Mouse (Mus musculus): Measurements from ENCODE around the gene Hmga2. TPM values are rescaled to one million over a fixed set of nuclear protein-coding genes. Genes with fewer than 3 reads are reported as not detected.
A peak's percentile ranks its signal among the peaks of the same experiment; 100 is the strongest.
"Not testable (repeated sequence)": the region's sequence is repeated elsewhere in the genome, so short reads cannot be mapped to it uniquely, and the experiment has no call there.

Hmga2 gene
- polyA plus RNA-seq, 1 experiment from 2014 or later = 82.1 TPM

DNA sequence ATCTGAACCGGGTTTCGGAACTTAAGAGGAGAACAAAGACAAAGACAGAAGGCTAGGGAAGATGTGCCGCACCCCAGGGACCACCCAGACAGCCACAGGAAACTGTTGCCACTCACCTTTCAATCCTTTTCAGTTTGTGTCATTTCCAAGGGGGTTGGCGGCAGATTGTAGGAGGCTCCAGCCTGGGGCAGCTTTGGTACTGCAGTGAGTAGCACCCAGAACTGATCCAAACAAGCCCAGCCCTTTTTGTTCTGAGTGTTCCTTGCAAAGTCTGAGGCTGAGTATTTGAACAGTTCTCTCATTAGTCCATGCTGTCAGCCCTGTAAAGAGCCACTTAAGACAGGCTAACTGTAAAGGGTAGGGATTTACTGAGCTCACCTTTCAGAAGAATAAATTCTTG is 136.9 kb downstream of the Hmga2 start:
- Histone ChIP-seq H3K4me1 (0 out of 2 replicates have a peak, but pooled peaks cover 3% of the 10 kb centered on the region), H3K9me3 (no peaks in the 10 kb centered on the region), H3K27me3 (ENCODE audit: insufficient read depth, poor library complexity, severe bottlenecking) (no peaks in the 10 kb centered on the region), H3K36me3 (no peaks in the 10 kb centered on the region), H3K4me3 (no peak overlapping the region), H3K27ac (no peak overlapping the region)
- 58% methylated on average over 4 of the region's 4 CpGs for WGBS
- no peak for DNase-seq (ENCODE audit: low spot score)

GRCm38 (mm10) chr10:120338841-120339240 is 137.4 kb downstream of the Hmga2 start:
- Histone ChIP-seq H3K27ac (no peak overlapping the region), H3K27me3 (ENCODE audit: insufficient read depth, poor library complexity, severe bottlenecking) (no peaks in the 10 kb centered on the region), H3K36me3 (no peaks in the 10 kb centered on the region), H3K4me1 (0 out of 2 replicates have a peak, but pooled peaks cover 3% of the 10 kb centered on the region), H3K4me3 (no peak overlapping the region), H3K9me3 (no peaks in the 10 kb centered on the region)
- WGBS = 64% methylated on average over 5 of the region's 5 CpGs
- DNase-seq (ENCODE audit: low spot score) = no peak

GRCm38 (mm10) chr10:120338431-120338830 is 137.8 kb downstream of the Hmga2 start:
- WGBS = 100% methylated on average over 1 of the region's 1 CpGs
- not testable (repeated sequence) for H3K36me3 ChIP-seq; H3K9me3 ChIP-seq; DNase-seq (ENCODE audit: low spot score); H3K27ac ChIP-seq; H3K27me3 ChIP-seq (ENCODE audit: insufficient read depth, poor library complexity, severe bottlenecking); H3K4me3 ChIP-seq; H3K4me1 ChIP-seq

- Histone ChIP-seq H3K4me3 (no peak overlapping the region), H3K4me1 (peaks cover 5% of the 10 kb centered on the region; the same call in 1 of the 2 replicates), H3K9me3 (no peaks in the 10 kb centered on the region), H3K36me3 (no peaks in the 10 kb centered on the region), H3K27me3 (ENCODE audit: insufficient read depth, poor library complexity, severe bottlenecking) (no peaks in the 10 kb centered on the region), H3K27ac (0 out of 2 replicates have a peak overlapping the region, but pooled peaks have one; percentile 29)
- DNase-seq (ENCODE audit: low spot score) = no peak
- WGBS = 93% methylated on average over 14 of the region's 14 CpGs
Observed at GRCm38 (mm10) chr10:120327946-120328345, 148.3 kb downstream of the Hmga2 start.

- Histone ChIP-seq H3K36me3 (no peaks in the 10 kb centered on the region), H3K27me3 (ENCODE audit: insufficient read depth, poor library complexity, severe bottlenecking) (no peaks in the 10 kb centered on the region), H3K4me1 (peaks cover 5% of the 10 kb centered on the region; the same call in 1 of the 2 replicates), H3K9me3 (no peaks in the 10 kb centered on the region; the same call in 1 of the 2 replicates), H3K4me3 (no peak overlapping the region), H3K27ac (no peak overlapping the region)
- WGBS = 74% methylated on average over 11 of the region's 11 CpGs
- DNase-seq (ENCODE audit: low spot score) = peak; percentile 75
Observed at GRCm38 (mm10) chr10:120323584-120324203, 152.6 kb downstream of the Hmga2 start.

DNA sequence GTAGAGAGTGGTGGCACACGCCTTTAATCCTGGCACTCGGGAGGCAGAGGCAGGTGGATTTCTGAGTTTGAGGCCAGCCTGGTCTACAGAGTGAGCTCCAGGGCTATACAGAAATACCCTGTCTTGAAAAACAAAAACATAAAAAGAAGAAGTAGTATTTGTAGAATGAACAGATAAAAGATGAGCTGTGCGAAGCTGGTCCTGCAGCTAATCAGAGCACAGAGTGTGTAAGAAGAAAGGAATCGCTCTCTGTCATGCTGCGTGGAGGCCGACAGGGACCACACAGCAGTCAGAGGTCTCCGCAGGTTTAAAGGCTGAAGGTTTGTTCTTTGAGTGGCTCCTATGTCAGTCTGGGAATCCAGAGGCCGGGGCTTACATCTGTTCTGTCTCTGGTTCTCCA is 153.5 kb downstream of the Hmga2 start:
- no peaks in the 10 kb centered on the region for H3K4me1 ChIP-seq
- peak; percentile 13 for DNase-seq (ENCODE audit: low spot score)
- no peaks in the 10 kb centered on the region for H3K27me3 ChIP-seq (ENCODE audit: insufficient read depth, poor library complexity, severe bottlenecking)
- WGBS = 87% methylated on average over 8 of the region's 8 CpGs
- H3K27ac ChIP-seq = no peak overlapping the region
- H3K36me3 ChIP-seq = no peaks in the 10 kb centered on the region
- no peak overlapping the region for H3K4me3 ChIP-seq
- H3K9me3 ChIP-seq = no peaks in the 10 kb centered on the region; the same call in 1 of the 2 replicates

- no peak overlapping the region for H3K4me3 ChIP-seq
- 89% methylated on average over 12 of the region's 12 CpGs for WGBS
- no peaks in the 10 kb centered on the region for H3K36me3 ChIP-seq
- H3K27me3 ChIP-seq (ENCODE audit: insufficient read depth, poor library complexity, severe bottlenecking) = no peaks in the 10 kb centered on the region
- no peak overlapping the region for H3K27ac ChIP-seq
- H3K9me3 ChIP-seq = no peaks in the 10 kb centered on the region; the same call in 1 of the 2 replicates
- DNase-seq (ENCODE audit: low spot score) = no peak
- H3K4me1 ChIP-seq = no peaks in the 10 kb centered on the region
Observed at GRCm38 (mm10) chr10:120319614-120320013, 156.7 kb downstream of the Hmga2 start.

MicroRNA genes within 50 kb of the gene (microRNA counts, 519-probe panel; counts per million panel counts)
- not detected for microRNA mmu-miR-763

Small RNA genes within 50 kb of the gene (microRNA-seq; reads per million reads assigned to microRNA genes)
- gene Mir763 = not detected

Other genes starting within 250 kb of the Hmga2 start
- 35.7 and 47.8 TPM in 2 replicates for gene Llph, start 249.4 kb downstream of the Hmga2 start, polyA plus RNA-seq (2016; fragmentation: Nextera tagmentation; extraction: Ambion mirVana)